Mouse (Mus musculus) midbrain, embryonic 13.5 days (tissue): ENCODE measurements around the gene Gm21970. TPM values are rescaled to one million over a fixed set of nuclear protein-coding genes. Genes with fewer than 3 reads are reported as not detected.

Source experiments
- ATAC-seq: fragments of 200-750 bp; cut with Nextera tagmentation; 2 replicates; pipeline ENCODE4 v1.8.0; 2017; ENCODE audit warnings: mild to moderate bottlenecking, moderate TSS enrichment, moderate library complexity
- H3K27ac ChIP-seq: fragments of 300-500 bp; sonication (generic); 2 replicates; pipeline ENCODE4 v1.5.1; 2015; ENCODE audit warnings: inconsistent platforms, mild to moderate bottlenecking, moderate library complexity
- H3K27me3 ChIP-seq: fragments of 300-500 bp; sonication (generic); 2 replicates; pipeline ENCODE4 v1.6.1; 2015; ENCODE audit warnings: mild to moderate bottlenecking, inconsistent platforms
- H3K36me3 ChIP-seq: fragments of 300-500 bp; sonication (generic); 2 replicates; pipeline ENCODE4 v1.6.1; 2015; ENCODE audit warnings: mild to moderate bottlenecking, inconsistent platforms
- H3K4me1 ChIP-seq: fragments of 300-500 bp; sonication (generic); replicated peaks from 2 replicates; pipeline ENCODE4 v1.6.1; 2015; ENCODE audit warnings: inconsistent platforms
- H3K4me2 ChIP-seq: fragments of 300-500 bp; sonication (generic); replicated peaks from 2 replicates; pipeline ENCODE4 v1.6.1; 2015; ENCODE audit warnings: moderate library complexity, mild to moderate bottlenecking, inconsistent platforms
- H3K4me3 ChIP-seq: fragments of 300-500 bp; sonication (generic); replicated peaks from 2 replicates; pipeline ENCODE4 v1.5.1; 2015; ENCODE audit warnings: mild to moderate bottlenecking, inconsistent platforms
- H3K9ac ChIP-seq: fragments of 300-500 bp; sonication (generic); replicated peaks from 2 replicates; pipeline ENCODE4 v1.6.1; 2015; ENCODE audit warnings: mild to moderate bottlenecking, inconsistent platforms
- H3K9me3 ChIP-seq: fragments of 300-500 bp; sonication (generic); 2 replicates; pipeline ENCODE4 v1.6.1; 2016; ENCODE audit warnings: mild to moderate bottlenecking, inconsistent platforms
- WGBS: fragments of 180-500 bp; shearing (Covaris S2); methylation state at CpG from one replicate; pipeline ENCODE4 v1.1.7; 2015; 5-methylcytosine and 5-hydroxymethylcytosine counted together
- polyA plus RNA-seq: library from polyadenylated mRNA; unstranded; fragments of >200 nt; fragmentation: Nextera tagmentation; extraction: Ambion mirVana; gene quantifications from 2 replicates; pipeline ENCODE4 v1.2.1, GENCODE M21; 2015

The Gm21970 gene
- polyA plus RNA-seq, 1 experiment from 2014 or later, result not detected

DNA sequence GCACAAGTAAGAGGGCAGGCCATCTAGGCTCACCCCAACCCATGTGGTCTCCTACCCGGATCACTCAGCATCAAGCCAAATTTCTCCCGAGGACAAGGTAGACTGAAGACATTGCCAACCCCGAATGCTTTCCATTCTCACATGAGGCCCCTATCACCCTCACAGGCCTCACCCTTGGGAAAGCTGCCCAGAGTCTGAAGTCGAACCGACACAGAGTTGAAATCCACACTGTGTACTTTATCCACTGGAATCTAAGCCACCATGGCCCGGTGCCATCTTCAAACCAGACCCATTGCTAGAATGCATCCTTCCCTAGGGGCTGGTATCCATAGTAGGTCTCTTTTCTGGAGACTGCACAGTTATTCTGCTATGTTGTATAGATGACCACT, 56.0 kb downstream of the Gm21970 start:
- H3K27ac ChIP-seq, result no peak overlapping the region
- no peak for ATAC-seq
- H3K27me3 ChIP-seq, result no peaks in the 10 kb centered on the region
- no peaks in the 10 kb centered on the region for H3K9me3 ChIP-seq
- WGBS, result 91% methylated on average over 6 of the region's 6 CpGs
- H3K4me2 ChIP-seq, result no peak overlapping the region
- no peaks in the 10 kb centered on the region for H3K4me1 ChIP-seq
- H3K9ac ChIP-seq, result no peak overlapping the region
- H3K4me3 ChIP-seq, result no peak overlapping the region
- H3K36me3 ChIP-seq, result no peaks in the 10 kb centered on the region

DNA sequence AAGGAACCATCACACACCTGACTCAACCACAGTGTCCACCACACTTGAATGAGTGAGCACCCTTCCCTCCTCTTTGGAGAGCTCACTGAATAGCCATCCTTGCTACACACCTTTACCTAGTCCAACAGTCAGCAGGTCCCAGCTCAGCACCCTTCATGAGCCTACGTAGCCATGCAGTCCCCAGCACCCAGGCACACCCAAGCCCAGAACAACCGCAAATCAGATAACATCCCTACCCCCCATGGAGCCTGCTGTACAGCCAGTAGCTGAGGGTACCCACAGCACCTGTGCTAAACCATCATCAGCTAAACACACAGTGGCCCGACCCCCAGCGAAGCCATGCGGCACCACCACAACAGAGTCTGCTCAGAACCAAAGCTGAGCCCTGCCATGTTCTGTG, 56.6 kb downstream of the Gm21970 start:
- Histone ChIP-seq H3K9me3 (no peaks in the 10 kb centered on the region), H3K27ac (no peak overlapping the region), H3K27me3 (no peaks in the 10 kb centered on the region), H3K9ac (no peak overlapping the region), H3K4me3 (no peak overlapping the region), H3K36me3 (no peaks in the 10 kb centered on the region), H3K4me1 (no peaks in the 10 kb centered on the region), H3K4me2 (no peak overlapping the region)
- ATAC-seq, result no peak
- WGBS, result 97% methylated on average over 5 of the region's 5 CpGs

DNA sequence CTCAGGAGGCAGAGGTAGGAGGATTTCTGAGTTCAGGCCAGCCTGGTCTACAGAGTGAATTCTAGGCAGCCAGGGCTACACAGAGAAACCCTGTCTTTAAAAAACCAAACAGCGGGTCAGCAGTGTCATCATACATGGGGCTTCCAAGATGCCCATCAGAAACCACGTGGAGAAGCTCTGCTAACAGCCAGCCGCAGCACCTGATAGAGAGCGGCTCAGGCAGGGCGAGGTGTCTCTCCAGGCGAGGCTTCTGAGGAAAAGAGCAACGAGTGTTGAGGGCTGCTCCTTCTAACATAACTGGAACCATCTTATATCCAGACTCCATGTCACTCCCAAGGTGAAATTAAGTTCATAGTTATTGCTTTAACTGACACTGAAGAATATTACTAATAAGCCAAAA, 57.4 kb downstream of the Gm21970 start:
- no peaks in the 10 kb centered on the region for H3K4me1 ChIP-seq
- no peak overlapping the region for H3K27ac ChIP-seq
- H3K36me3 ChIP-seq, result no peaks in the 10 kb centered on the region
- WGBS, result 83% methylated on average over 7 of the region's 7 CpGs
- H3K9me3 ChIP-seq, result no peaks in the 10 kb centered on the region
- H3K27me3 ChIP-seq, result no peaks in the 10 kb centered on the region
- no peak overlapping the region for H3K4me2 ChIP-seq
- H3K9ac ChIP-seq, result no peak overlapping the region
- no peak overlapping the region for H3K4me3 ChIP-seq
- ATAC-seq, result no peak

DNA sequence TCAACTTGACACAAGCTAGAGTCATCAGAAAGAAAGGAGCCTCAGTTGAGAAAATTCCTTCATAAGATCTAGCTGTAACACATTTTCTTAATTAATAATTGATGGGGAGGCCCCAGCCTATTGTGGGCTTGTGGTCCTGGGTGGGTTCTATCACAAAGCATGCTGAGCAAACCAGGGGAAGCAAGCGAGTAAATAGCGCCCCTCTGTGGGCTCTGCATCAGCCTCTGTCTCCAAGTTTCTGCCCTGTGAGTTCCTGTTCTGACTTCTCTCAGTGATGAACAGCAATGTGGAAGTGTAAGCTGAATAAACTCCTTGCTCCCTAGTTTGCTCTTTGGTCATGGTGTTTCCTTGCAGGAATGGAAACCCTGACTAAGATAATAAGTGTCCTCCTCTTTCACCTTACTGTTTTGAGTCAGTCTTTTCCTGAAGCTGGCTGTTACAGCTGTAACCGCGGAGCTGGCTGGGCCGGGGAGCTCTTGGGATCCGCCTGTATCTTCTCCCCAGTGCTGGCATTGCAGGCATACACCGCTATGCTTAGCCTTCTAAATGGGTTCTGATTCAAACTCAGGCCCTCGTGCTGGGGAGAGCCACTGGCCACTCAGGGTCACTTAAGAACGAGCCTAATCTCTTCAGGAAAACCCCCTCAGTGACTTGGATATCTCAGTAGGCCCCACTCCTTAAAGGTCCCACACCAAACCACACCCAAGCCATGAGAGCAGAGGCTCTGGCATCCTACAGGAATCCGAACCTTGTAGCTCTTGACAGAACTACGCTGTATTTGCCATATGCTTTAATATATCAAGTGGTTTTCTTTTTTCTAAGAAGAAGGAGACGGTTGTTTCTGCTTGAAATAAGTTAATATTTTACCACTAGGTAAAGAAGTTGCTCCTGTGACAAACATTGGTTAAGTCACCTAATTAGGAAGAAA, 58.9 kb downstream of the Gm21970 start:
- Histone ChIP-seq H3K9ac (no peak overlapping the region), H3K4me2 (no peak overlapping the region), H3K36me3 (no peaks in the 10 kb centered on the region), H3K4me3 (no peak overlapping the region), H3K4me1 (no peaks in the 10 kb centered on the region), H3K27me3 (no peaks in the 10 kb centered on the region), H3K27ac (no peak overlapping the region), H3K9me3 (no peaks in the 10 kb centered on the region)
- WGBS, result 82% methylated on average over 12 of the region's 12 CpGs
- no peak for ATAC-seq

DNA sequence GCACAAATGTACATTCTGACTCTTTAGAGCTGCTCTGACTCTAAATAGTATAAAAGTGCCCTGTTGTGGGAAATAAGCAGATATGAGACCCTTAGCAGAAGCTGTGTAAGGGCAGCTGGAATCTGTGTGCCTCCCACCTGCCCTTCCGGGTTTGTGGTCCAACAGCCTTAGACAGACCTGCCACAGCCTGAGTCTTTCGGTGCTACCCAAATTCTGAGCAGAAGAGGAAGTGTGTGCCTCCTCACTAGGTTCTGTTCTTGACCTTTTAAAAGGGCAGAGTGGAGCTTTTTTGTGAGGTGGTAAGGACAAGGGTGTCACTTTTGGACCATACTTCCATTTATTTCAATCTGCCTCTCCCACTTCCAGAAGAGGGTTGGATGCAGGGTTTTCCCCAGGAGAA, 60.4 kb downstream of the Gm21970 start:
- no peak for ATAC-seq
- WGBS, result 80% methylated on average over 2 of the region's 2 CpGs
- H3K4me2 ChIP-seq, result no peak overlapping the region

DNA sequence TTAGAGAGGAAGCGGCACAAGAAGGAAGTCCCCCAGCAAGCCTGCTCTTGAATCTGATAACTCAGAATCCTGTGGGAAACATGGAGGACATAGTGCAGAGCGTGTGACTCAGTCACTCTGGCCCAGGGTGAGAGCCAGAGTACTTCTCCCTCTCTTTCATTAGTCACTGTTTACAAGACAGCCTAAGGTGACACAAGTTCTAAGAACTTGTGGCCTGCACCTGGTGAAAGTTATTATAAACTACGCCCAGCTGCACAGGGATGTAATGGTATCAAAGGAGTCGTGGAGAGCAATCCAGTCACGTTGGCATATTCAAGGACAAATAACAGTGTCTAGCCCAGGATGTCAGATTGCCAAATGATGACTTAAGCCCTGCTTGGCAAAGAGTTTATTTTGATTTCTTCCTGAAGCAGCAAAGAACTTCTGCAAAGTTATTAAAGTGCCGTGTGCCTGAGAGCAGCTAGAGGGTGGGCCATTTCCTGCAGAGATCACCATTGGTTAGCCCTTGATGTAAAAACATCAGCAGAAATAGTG, 60.9 kb downstream of the Gm21970 start:
- Histone ChIP-seq H3K4me3 (no peak overlapping the region), H3K4me2 (no peak overlapping the region), H3K27me3 (no peaks in the 10 kb centered on the region), H3K4me1 (no peaks in the 10 kb centered on the region), H3K9ac (no peak overlapping the region), H3K27ac (no peak overlapping the region), H3K9me3 (no peaks in the 10 kb centered on the region), H3K36me3 (no peaks in the 10 kb centered on the region)
- ATAC-seq, result no peak
- 79% methylated on average over 6 of the region's 6 CpGs for WGBS

More for the DNA sequence above, 60.4 kb downstream of the Gm21970 start:
- Histone ChIP-seq H3K9me3 (no peaks in the 10 kb centered on the region), H3K4me3 (no peak overlapping the region), H3K9ac (no peak overlapping the region), H3K36me3 (no peaks in the 10 kb centered on the region), H3K27me3 (no peaks in the 10 kb centered on the region), H3K4me1 (no peaks in the 10 kb centered on the region), H3K27ac (no peak overlapping the region)

- no peak for ATAC-seq
- Histone ChIP-seq H3K27ac (no peak overlapping the region), H3K4me1 (peaks cover 6% of the 10 kb centered on the region; the same call in 1 of the 2 replicates), H3K9me3 (0 out of 2 replicates have a peak, but pooled peaks cover 2% of the 10 kb centered on the region), H3K4me2 (no peak overlapping the region), H3K4me3 (no peak overlapping the region), H3K9ac (no peak overlapping the region), H3K36me3 (no peaks in the 10 kb centered on the region), H3K27me3 (no peaks in the 10 kb centered on the region)
- 60% methylated on average over 4 of the region's 4 CpGs for WGBS
These were observed 64.3 kb downstream of the Gm21970 start for GRCm38 (mm10) chr16:91455868-91456267.

DNA sequence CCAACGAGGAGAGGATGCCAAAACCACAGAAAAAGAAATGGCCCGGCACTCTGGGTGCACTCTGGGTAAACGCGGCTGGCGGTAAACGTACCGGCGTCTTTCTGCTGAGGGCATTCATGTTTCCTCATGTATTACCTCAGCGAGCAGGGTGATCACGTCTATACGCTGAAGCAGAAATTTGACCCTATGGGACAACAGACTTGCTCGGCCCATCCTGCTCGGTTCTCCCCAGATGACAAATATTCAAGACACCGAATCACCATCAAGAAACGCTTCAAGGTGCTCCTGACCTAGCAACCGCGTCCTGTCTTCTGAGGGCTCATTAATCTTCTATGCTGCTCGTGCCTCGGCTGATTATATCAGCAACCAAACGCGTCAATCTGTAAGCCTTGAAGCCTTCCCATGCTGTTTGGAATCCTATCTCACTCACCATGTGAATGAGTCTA, 66.8 kb downstream of the Gm21970 start:
- ATAC-seq, result no peak
- Histone ChIP-seq H3K4me3 (no peak overlapping the region), H3K27me3 (no peaks in the 10 kb centered on the region), H3K36me3 (no peaks in the 10 kb centered on the region), H3K4me1 (peaks cover 6% of the 10 kb centered on the region; the same call in 1 of the 2 replicates), H3K27ac (no peak overlapping the region), H3K9ac (no peak overlapping the region), H3K4me2 (no peak overlapping the region), H3K9me3 (0 out of 2 replicates have a peak, but pooled peaks cover 2% of the 10 kb centered on the region)
- 84% methylated on average over 21 of the region's 21 CpGs for WGBS

- Histone ChIP-seq H3K27me3 (no peaks in the 10 kb centered on the region), H3K36me3 (no peaks in the 10 kb centered on the region), H3K9me3 (0 out of 2 replicates have a peak, but pooled peaks cover 2% of the 10 kb centered on the region), H3K4me2 (no peak overlapping the region), H3K27ac (no peak overlapping the region), H3K9ac (no peak overlapping the region), H3K4me1 (peaks cover 10% of the 10 kb centered on the region), H3K4me3 (no peak overlapping the region)
- 40% methylated on average over 5 of the region's 5 CpGs for WGBS
- no peak for ATAC-seq
These were observed 67.5 kb downstream of the Gm21970 start for GRCm38 (mm10) chr16:91458976-91459375.

DNA sequence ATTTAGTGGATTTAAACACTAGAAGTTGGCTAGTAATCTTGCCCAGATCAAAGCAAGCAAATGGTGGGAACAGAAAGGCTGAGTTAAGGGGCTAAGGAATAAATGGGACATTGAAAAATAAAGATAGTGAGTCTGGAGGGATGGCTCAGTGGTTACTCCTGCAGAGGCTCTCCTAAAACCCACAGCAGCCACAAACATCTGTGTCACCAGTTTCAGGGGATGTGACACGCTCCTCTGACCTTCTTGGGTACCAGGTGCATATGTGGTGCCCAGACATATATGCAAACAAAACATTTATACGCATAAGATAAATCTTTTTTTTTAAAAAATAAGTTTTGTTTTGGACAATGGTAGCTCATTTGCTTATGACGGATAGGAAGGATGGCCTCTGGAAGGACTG, 67.9 kb downstream of the Gm21970 start:
- 91% methylated on average over 3 of the region's 3 CpGs for WGBS
- no peaks in the 10 kb centered on the region for H3K27me3 ChIP-seq
- H3K9me3 ChIP-seq, result 0 out of 2 replicates have a peak, but pooled peaks cover 2% of the 10 kb centered on the region
- no peak overlapping the region for H3K9ac ChIP-seq
- H3K27ac ChIP-seq, result no peak overlapping the region
- peaks cover 13% of the 10 kb centered on the region for H3K4me1 ChIP-seq
- no peaks in the 10 kb centered on the region for H3K36me3 ChIP-seq
- no peak for ATAC-seq
- H3K4me3 ChIP-seq, result no peak overlapping the region
- H3K4me2 ChIP-seq, result no peak overlapping the region

DNA sequence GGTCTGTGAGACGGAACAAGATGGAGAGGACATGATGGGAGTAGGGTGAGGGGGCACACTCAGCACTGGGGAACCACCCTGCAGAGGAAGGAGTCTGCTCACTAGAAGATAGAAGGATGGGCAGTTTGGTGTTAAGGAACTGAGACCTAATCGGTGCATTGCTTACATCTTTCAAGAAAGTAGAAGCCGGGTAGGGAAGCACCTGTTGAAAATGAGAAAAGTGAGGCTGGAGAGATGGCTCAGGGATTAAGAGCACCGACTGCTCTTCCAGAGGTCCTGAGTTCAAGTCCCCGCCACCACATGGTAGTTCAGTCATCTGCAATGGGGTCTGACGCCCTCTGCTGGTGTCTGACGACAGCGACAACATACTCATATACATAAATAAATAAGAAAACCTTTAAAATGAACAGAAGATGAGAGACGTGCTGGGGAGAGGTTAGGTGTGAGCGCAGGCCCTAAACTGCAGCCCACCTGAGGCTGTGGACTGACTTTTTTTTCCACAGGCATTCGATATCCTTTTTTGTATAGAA, 68.4 kb downstream of the Gm21970 start:
- WGBS, result 79% methylated on average over 11 of the region's 11 CpGs
- Histone ChIP-seq H3K4me3 (no peak overlapping the region), H3K36me3 (no peaks in the 10 kb centered on the region), H3K27me3 (no peaks in the 10 kb centered on the region), H3K9me3 (0 out of 2 replicates have a peak, but pooled peaks cover 2% of the 10 kb centered on the region), H3K9ac (no peak overlapping the region), H3K4me1 (peaks cover 13% of the 10 kb centered on the region), H3K4me2 (no peak overlapping the region), H3K27ac (no peak overlapping the region)
- no peak for ATAC-seq

- Histone ChIP-seq H3K4me2 (no peak overlapping the region), H3K4me3 (no peak overlapping the region), H3K27ac (no peak overlapping the region), H3K36me3 (no peaks in the 10 kb centered on the region), H3K4me1 (peaks cover 24% of the 10 kb centered on the region), H3K9ac (no peak overlapping the region), H3K27me3 (no peaks in the 10 kb centered on the region), H3K9me3 (0 out of 2 replicates have a peak, but pooled peaks cover 2% of the 10 kb centered on the region)
- 75% methylated on average over 11 of the region's 11 CpGs for WGBS
- no peak for ATAC-seq
These were observed 69.6 kb downstream of the Gm21970 start for GRCm38 (mm10) chr16:91461066-91461638.
